Mouse (Mus musculus): Measurements from ENCODE around the gene Ednrb. TPM values are rescaled to one million over a fixed set of nuclear protein-coding genes. Genes with fewer than 3 reads are reported as not detected.
A peak's percentile ranks its signal among the peaks of the same experiment; 100 is the strongest.

Ednrb gene
- total RNA-seq (2014; rRNA removed) (79.3 and 97.4 TPM in 2 replicates), polyA plus RNA-seq (2015; fragmentation: Nextera tagmentation; extraction: Ambion mirVana) (65.7 and 92.2 TPM in 2 replicates)

- 0% methylated on average over 24 of the region's 24 CpGs for WGBS
- no peak for TF ChIP-seq CTCF (IDR thresholded peaks at IDR 0.05; ENCODE audit: low read depth)
- ATAC-seq: peak; percentile 67
Observed at GRCm38 (mm10) chr14:103844011-103844549, at the start of gene Ednrb. TSS of gene Ednrb (minus strand) at chr14:103844402.

GRCm38 (mm10) chr14:103892411-103892938 is 48.3 kb upstream of the Ednrb start:
- no peak overlapping the region for H3K27ac ChIP-seq (ENCODE audit: low read depth, low read length)
- H3K36me3 ChIP-seq (ENCODE audit: insufficient read depth): no peaks in the 10 kb centered on the region
- no peaks in the 10 kb centered on the region for H3K9me3 ChIP-seq (ENCODE audit: low read length)
- no peaks in the 10 kb centered on the region for H3K4me1 ChIP-seq (ENCODE audit: insufficient read depth)
- H3K4me2 ChIP-seq (ENCODE audit: low read depth): no peak overlapping the region
- no peak overlapping the region for H3K4me3 ChIP-seq (ENCODE audit: low read depth, low read length)
- 84% methylated on average over 8 of the region's 8 CpGs for WGBS
- no peak overlapping the region for H3K9ac ChIP-seq
- no peaks in the 10 kb centered on the region for H3K27me3 ChIP-seq (ENCODE audit: insufficient read depth, low read length)
- no peak for TF ChIP-seq CTCF (IDR thresholded peaks at IDR 0.05; ENCODE audit: low read depth)
- DNase-seq (no peak), ATAC-seq (no peak)

More at GRCm38 (mm10) chr14:103844011-103844549, at the start of gene Ednrb:
- Histone ChIP-seq H3K27ac (ENCODE audit: low read depth, low read length) (peak within 1 kb of the TSS; percentile 57; the same call in 1 of the 2 replicates), H3K9ac (peak within 1 kb of the TSS; percentile 59), H3K27me3 (ENCODE audit: insufficient read depth, low read length) (no peaks in the 10 kb centered on the region), H3K4me2 (ENCODE audit: low read depth) (peak within 1 kb of the TSS; percentile 99), H3K36me3 (ENCODE audit: insufficient read depth) (no peaks in the 10 kb centered on the region), H3K4me3 (ENCODE audit: low read depth, low read length) (peak within 1 kb of the TSS; percentile 44), H3K4me1 (ENCODE audit: insufficient read depth) (0 out of 2 replicates have a peak, but pooled peaks cover 5% of the 10 kb centered on the region), H3K9me3 (ENCODE audit: low read length) (no peaks in the 10 kb centered on the region)
- no peak for DNase-seq

- no peak overlapping the region for H3K9ac ChIP-seq
- no peaks in the 10 kb centered on the region for H3K27me3 ChIP-seq (ENCODE audit: insufficient read depth, low read length)
- no peaks in the 10 kb centered on the region for H3K9me3 ChIP-seq (ENCODE audit: low read length)
- H3K4me1 ChIP-seq (ENCODE audit: insufficient read depth): no peaks in the 10 kb centered on the region
- no peak for DNase-seq
- WGBS: 85% methylated on average over 4 of the region's 4 CpGs
- H3K4me2 ChIP-seq (ENCODE audit: low read depth): no peak overlapping the region
- no peak overlapping the region for H3K27ac ChIP-seq (ENCODE audit: low read depth, low read length)
- no peak for TF ChIP-seq CTCF (IDR thresholded peaks at IDR 0.05; ENCODE audit: low read depth)
- H3K36me3 ChIP-seq (ENCODE audit: insufficient read depth): no peaks in the 10 kb centered on the region
- H3K4me3 ChIP-seq (ENCODE audit: low read depth, low read length): no peak overlapping the region
- ATAC-seq: no peak
Observed at GRCm38 (mm10) chr14:103890761-103891160, 46.6 kb upstream of the Ednrb start.

- no peak overlapping the region for H3K9ac ChIP-seq
- no peak overlapping the region for H3K27ac ChIP-seq (ENCODE audit: low read depth, low read length)
- no peak overlapping the region for H3K4me2 ChIP-seq (ENCODE audit: low read depth)
- no peak overlapping the region for H3K4me3 ChIP-seq (ENCODE audit: low read depth, low read length)
- no peaks in the 10 kb centered on the region for H3K36me3 ChIP-seq (ENCODE audit: insufficient read depth)
- no peak for TF ChIP-seq CTCF (IDR thresholded peaks at IDR 0.05; ENCODE audit: low read depth)
- DNase-seq: no peak
- H3K9me3 ChIP-seq (ENCODE audit: low read length): no peaks in the 10 kb centered on the region
- ATAC-seq: no peak
- H3K4me1 ChIP-seq (ENCODE audit: insufficient read depth): no peaks in the 10 kb centered on the region
- WGBS: 75% methylated on average over 7 of the region's 7 CpGs
- no peaks in the 10 kb centered on the region for H3K27me3 ChIP-seq (ENCODE audit: insufficient read depth, low read length)
Observed at GRCm38 (mm10) chr14:103884892-103885575, 40.8 kb upstream of the Ednrb start.

- Histone ChIP-seq H3K4me1 (ENCODE audit: insufficient read depth) (no peaks in the 10 kb centered on the region), H3K4me3 (ENCODE audit: low read depth, low read length) (no peak overlapping the region), H3K4me2 (ENCODE audit: low read depth) (no peak overlapping the region), H3K36me3 (ENCODE audit: insufficient read depth) (no peaks in the 10 kb centered on the region), H3K27ac (ENCODE audit: low read depth, low read length) (no peak overlapping the region), H3K27me3 (ENCODE audit: insufficient read depth, low read length) (no peaks in the 10 kb centered on the region), H3K9me3 (ENCODE audit: low read length) (no peaks in the 10 kb centered on the region), H3K9ac (no peak overlapping the region)
- no peak for TF ChIP-seq CTCF (IDR thresholded peaks at IDR 0.05; ENCODE audit: low read depth)
- 81% methylated on average over 3 of the region's 3 CpGs for WGBS
- DNase-seq (no peak), ATAC-seq (no peak)
Observed at GRCm38 (mm10) chr14:103882943-103883342, 38.7 kb upstream of the Ednrb start.

- H3K9ac ChIP-seq: no peak overlapping the region
- H3K9me3 ChIP-seq (ENCODE audit: low read length): no peaks in the 10 kb centered on the region
- DNase-seq (no peak), ATAC-seq (no peak)
- no peaks in the 10 kb centered on the region for H3K36me3 ChIP-seq (ENCODE audit: insufficient read depth)
- TF ChIP-seq CTCF (IDR thresholded peaks at IDR 0.05; ENCODE audit: low read depth): no peak
- H3K4me3 ChIP-seq (ENCODE audit: low read depth, low read length): no peak overlapping the region
- no peak overlapping the region for H3K27ac ChIP-seq (ENCODE audit: low read depth, low read length)
- no peak overlapping the region for H3K4me2 ChIP-seq (ENCODE audit: low read depth)
- H3K27me3 ChIP-seq (ENCODE audit: insufficient read depth, low read length): no peaks in the 10 kb centered on the region
- WGBS: 93% methylated on average over 2 of the region's 2 CpGs
- no peaks in the 10 kb centered on the region for H3K4me1 ChIP-seq (ENCODE audit: insufficient read depth)
Observed at GRCm38 (mm10) chr14:103877117-103877516, 32.9 kb upstream of the Ednrb start.

GRCm38 (mm10) chr14:103876598-103876997 is 32.4 kb upstream of the Ednrb start:
- TF ChIP-seq CTCF (IDR thresholded peaks at IDR 0.05; ENCODE audit: low read depth): no peak
- DNase-seq (no peak), ATAC-seq (no peak)
- Histone ChIP-seq H3K27me3 (ENCODE audit: insufficient read depth, low read length) (no peaks in the 10 kb centered on the region), H3K27ac (ENCODE audit: low read depth, low read length) (no peak overlapping the region), H3K4me2 (ENCODE audit: low read depth) (no peak overlapping the region), H3K4me3 (ENCODE audit: low read depth, low read length) (no peak overlapping the region), H3K4me1 (ENCODE audit: insufficient read depth) (no peaks in the 10 kb centered on the region), H3K9me3 (ENCODE audit: low read length) (no peaks in the 10 kb centered on the region), H3K36me3 (ENCODE audit: insufficient read depth) (no peaks in the 10 kb centered on the region), H3K9ac (no peak overlapping the region)
- WGBS: 83% methylated on average over 3 of the region's 3 CpGs
